Mouse (Mus musculus): ENCODE measurements around the gene Rsph14.

DNA sequence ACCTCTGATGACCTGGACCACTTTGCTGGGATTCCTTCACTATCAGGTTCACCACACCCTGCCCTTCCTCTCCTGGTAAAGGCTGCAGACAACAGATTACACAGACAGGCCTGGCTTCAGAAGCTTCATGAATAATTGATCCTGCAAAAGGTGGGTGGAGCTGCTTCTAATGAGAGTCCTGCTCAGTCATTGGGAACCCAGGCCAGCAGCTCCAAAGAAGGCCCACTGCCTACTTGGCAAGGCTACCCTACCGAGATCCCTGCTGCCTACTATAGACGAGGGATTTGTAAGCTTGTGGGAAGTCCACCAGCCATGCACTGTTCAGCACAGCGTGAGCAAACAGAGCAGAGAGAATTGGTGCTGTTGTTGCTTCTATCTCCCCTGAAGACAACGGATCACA is 23.9 kb upstream of the Rsph14 start:
- no peak for TF ChIP-seq CTCF (IDR thresholded peaks at IDR 0.05; ENCODE audit: extremely low read depth, insufficient read depth, low read length)
- TF ChIP-seq POLR2A (IDR thresholded peaks at IDR 0.05; ENCODE audit: extremely low read depth, insufficient read depth, low read length) = no peak

Data from cortical plate, adult 2 months (tissue).